Mouse (Mus musculus): ENCODE data around the gene B830017H08Rik. TPM values are rescaled to one million over a fixed set of nuclear protein-coding genes. Genes with fewer than 3 reads are reported as not detected.

B830017H08Rik gene
- total and polyA plus RNA-seq, 2 experiments from 2014 or later = 6.3 to 9.1 TPM

DNA sequence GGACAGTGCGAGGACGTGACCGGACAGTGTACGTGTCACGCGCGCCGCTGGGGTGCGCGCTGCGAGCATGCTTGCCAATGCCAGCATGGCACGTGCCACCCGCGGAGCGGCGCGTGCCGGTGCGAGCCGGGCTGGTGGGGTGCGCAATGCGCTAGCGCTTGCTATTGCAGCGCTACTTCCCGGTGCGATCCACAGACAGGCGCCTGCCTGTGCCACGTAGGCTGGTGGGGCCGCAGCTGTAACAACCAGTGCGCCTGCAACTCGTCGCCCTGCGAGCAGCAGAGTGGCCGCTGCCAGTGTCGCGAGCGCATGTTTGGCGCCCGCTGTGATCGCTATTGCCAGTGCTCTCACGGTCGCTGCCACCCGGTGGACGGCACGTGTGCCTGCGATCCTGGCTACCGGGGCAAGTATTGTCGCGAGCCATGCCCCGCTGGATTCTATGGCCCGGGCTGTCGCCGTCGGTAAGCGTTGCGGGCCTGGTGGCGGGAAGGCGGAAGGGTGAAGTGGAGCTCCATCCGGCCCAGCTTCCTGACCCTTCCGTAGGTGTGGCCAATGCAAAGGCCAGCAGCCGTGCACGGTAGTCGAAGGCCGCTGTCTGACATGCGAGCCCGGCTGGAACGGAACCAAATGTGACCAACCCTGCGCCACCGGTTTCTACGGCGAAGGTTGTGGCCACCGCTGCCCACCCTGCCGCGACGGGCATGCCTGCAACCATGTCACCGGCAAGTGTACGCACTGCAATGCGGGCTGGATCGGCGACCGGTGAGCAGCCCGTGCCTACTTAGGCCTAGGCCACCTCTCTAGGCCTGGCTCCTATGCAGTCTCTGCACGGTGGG, 29.9 kb upstream of the B830017H08Rik start:
- peak; percentile 38 for ATAC-seq

DNA sequence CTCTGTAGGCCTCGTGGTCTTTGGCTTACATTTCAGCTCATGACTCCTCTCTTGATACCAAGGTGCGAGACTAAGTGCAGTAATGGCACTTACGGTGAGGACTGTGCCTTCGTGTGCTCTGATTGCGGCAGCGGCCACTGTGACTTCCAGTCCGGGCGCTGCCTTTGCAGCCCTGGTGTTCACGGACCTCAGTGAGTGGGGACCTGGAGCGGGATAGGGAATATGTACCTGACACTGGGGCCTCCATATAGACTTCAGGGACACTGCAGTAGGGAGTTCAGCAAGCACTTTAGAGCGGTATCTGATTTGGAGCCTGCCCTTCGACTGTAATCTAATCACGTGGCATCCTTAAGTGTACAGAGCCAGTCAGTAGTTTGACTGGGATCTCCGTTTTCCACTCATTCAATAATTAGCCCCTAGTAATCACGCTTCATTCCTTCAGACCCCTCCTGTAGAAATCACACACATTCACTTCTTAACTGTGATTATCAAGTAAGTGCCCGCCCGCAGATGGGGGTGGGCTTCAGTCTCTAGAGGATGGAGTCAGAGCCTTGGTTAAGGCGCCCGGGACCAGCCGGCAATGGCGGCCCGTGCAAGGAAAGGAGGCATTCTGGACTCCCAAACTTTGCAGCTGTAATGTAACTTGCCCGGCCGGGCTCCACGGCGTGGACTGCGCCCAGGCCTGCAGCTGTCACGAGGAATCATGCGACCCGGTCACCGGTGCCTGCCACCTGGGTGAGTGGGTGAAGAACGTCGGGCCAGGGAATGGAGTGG, 29.1 kb upstream of the B830017H08Rik start:
- no peak for TF ChIP-seq CTCF (IDR thresholded peaks at IDR 0.05; ENCODE audit: low read depth)

More for the DNA sequence above, 29.9 kb upstream of the B830017H08Rik start:
- TF ChIP-seq CTCF (IDR thresholded peaks at IDR 0.05; ENCODE audit: low read depth) = peak; percentile 23
- H3K27ac ChIP-seq = no peak overlapping the region
- H3K9me3 ChIP-seq (ENCODE audit: low read length) = no peaks in the 10 kb centered on the region
- H3K27me3 ChIP-seq (ENCODE audit: insufficient read depth, low read length) = peaks cover 67% of the 10 kb centered on the region
- peak; percentile 63 for DNase-seq (ENCODE audit: low spot score)
- H3K4me2 ChIP-seq (ENCODE audit: low read depth, low read length) = peak overlapping the region; percentile 70
- H3K36me3 ChIP-seq (ENCODE audit: insufficient read depth, low read length) = no peaks in the 10 kb centered on the region
- 4% methylated on average over 82 of the region's 83 CpGs for WGBS
- peaks cover 31% of the 10 kb centered on the region for H3K4me1 ChIP-seq (ENCODE audit: insufficient read depth, low read length)
- H3K4me3 ChIP-seq (ENCODE audit: low read length) = peak overlapping the region; percentile 39
- peak overlapping the region; percentile 35 for H3K9ac ChIP-seq (replicated peaks; ENCODE audit: low read length)

DNA sequence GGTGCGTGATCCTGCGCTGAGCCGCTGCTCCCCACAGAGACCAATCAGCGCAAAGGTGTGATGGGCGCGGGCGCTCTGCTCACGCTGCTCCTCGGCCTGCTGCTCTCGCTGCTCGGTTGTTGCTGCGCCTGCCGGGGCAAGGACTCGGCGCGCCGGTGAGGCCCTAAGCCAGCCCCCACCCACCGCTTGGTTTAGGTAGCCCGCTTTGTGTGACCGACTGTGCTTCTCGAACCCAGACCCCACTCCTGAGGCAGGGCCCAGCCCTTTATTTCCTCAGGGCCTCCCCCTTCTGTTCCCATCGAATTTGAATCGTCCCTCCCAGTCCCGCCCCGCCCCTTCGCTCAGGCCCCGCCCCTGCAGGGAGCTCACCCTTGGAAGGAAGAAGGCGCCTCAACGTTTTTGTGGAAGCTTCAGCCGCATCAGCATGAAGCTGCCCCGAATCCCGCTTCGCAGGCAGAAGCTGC, 28.4 kb upstream of the B830017H08Rik start:
- H3K36me3 ChIP-seq (ENCODE audit: insufficient read depth, low read length) = no peaks in the 10 kb centered on the region
- WGBS = 4% methylated on average over 31 of the region's 33 CpGs
- no peak overlapping the region for H3K9ac ChIP-seq (replicated peaks; ENCODE audit: low read length)
- no peak for TF ChIP-seq CTCF (IDR thresholded peaks at IDR 0.05; ENCODE audit: low read depth)
- ATAC-seq (no peak), DNase-seq (ENCODE audit: low spot score) (no peak)
- H3K27ac ChIP-seq = no peak overlapping the region
- no peaks in the 10 kb centered on the region for H3K9me3 ChIP-seq (ENCODE audit: low read length)
- peaks cover 29% of the 10 kb centered on the region for H3K4me1 ChIP-seq (ENCODE audit: insufficient read depth, low read length)
- H3K4me2 ChIP-seq (ENCODE audit: low read depth, low read length) = peak overlapping the region; percentile 70
- H3K4me3 ChIP-seq (ENCODE audit: low read length) = peak overlapping the region; percentile 30
- peaks cover 57% of the 10 kb centered on the region for H3K27me3 ChIP-seq (ENCODE audit: insufficient read depth, low read length)

More for the DNA sequence above, 29.1 kb upstream of the B830017H08Rik start:
- 9% methylated on average over 33 of the region's 33 CpGs for WGBS
- H3K27me3 ChIP-seq (ENCODE audit: insufficient read depth, low read length) = peaks cover 63% of the 10 kb centered on the region
- peaks cover 26% of the 10 kb centered on the region for H3K4me1 ChIP-seq (ENCODE audit: insufficient read depth, low read length)
- H3K9me3 ChIP-seq (ENCODE audit: low read length) = no peaks in the 10 kb centered on the region
- ATAC-seq (no peak), DNase-seq (ENCODE audit: low spot score) (no peak)
- peak overlapping the region; percentile 70 for H3K4me2 ChIP-seq (ENCODE audit: low read depth, low read length)
- 0 out of 2 replicates have a peak overlapping the region, but pooled peaks have one; percentile 35 for H3K9ac ChIP-seq (replicated peaks; ENCODE audit: low read length)
- no peak overlapping the region for H3K27ac ChIP-seq
- H3K36me3 ChIP-seq (ENCODE audit: insufficient read depth, low read length) = no peaks in the 10 kb centered on the region
- peak overlapping the region; percentile 39 for H3K4me3 ChIP-seq (ENCODE audit: low read length)

DNA sequence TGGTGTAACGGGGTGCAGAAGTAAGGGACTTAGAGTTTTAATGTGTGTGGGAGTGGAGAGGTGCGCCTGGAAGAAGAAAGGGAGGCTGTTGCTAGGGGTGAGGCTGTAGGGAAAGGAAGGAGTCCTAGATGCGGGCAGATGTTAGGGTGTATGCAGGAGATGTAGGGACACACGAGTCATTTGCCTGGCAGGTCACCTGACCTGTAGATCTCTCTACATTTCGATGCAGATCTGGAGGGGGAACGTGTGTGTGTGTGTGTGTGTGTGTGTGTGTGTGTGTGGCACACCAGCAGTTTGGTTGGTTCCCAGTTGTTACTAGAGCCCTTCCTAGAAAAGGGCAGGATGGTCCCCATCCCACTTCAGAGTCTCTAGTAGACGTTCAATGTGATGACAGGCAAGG, 27.9 kb upstream of the B830017H08Rik start:
- no peak for DNase-seq (ENCODE audit: low spot score)
- H3K27me3 ChIP-seq (ENCODE audit: insufficient read depth, low read length) = peaks cover 52% of the 10 kb centered on the region
- peaks cover 31% of the 10 kb centered on the region for H3K4me1 ChIP-seq (ENCODE audit: insufficient read depth, low read length)
- 20% methylated on average over 7 of the region's 7 CpGs for WGBS
- H3K4me2 ChIP-seq (ENCODE audit: low read depth, low read length) = peak overlapping the region; percentile 70
- peak overlapping the region; percentile 30; the same call in 1 of the 2 replicates for H3K4me3 ChIP-seq (ENCODE audit: low read length)
- ATAC-seq = no peak
- H3K36me3 ChIP-seq (ENCODE audit: insufficient read depth, low read length) = no peaks in the 10 kb centered on the region
- no peak overlapping the region for H3K27ac ChIP-seq
- H3K9ac ChIP-seq (replicated peaks; ENCODE audit: low read length) = no peak overlapping the region
- H3K9me3 ChIP-seq (ENCODE audit: low read length) = no peaks in the 10 kb centered on the region
- no peak for TF ChIP-seq CTCF (IDR thresholded peaks at IDR 0.05; ENCODE audit: low read depth)

DNA sequence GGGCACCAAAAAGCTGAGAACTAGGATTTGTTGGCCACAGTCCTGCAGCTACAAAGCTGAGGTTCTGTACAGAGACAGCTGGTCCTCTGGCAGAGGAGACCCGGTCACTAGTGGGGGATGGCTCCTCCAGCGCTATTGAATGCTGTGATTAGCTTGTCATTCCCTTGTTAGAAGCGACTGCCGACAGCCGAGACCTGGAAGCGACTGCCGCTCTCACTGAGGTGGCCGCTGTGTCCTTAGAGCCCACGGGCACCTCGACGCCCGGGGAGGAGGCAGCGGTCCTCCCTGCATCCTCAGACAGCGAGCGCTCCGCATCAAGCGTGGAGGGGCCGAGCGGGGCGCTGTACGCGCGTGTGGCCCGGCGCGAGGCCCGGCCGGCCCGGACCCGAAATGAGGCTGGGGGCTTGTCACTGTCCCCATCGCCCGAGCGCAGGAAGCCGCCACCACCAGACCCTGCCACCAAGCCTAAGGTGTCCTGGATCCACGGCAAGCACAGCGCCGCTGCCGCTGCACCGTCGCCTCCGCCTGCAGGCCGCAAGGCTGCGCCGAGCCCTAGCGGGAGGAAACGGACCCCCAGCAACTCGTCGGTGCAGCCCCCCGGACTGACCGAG, 26.2 kb upstream of the B830017H08Rik start:
- peak overlapping the region; percentile 63 for H3K4me3 ChIP-seq (ENCODE audit: low read length)
- H3K36me3 ChIP-seq (ENCODE audit: insufficient read depth, low read length) = no peaks in the 10 kb centered on the region
- peak; percentile 2; the same call in 1 of the 2 replicates for ATAC-seq
- 2% methylated on average over 49 of the region's 50 CpGs for WGBS
- peak; percentile 37 for DNase-seq (ENCODE audit: low spot score)
- peaks cover 31% of the 10 kb centered on the region for H3K4me1 ChIP-seq (ENCODE audit: insufficient read depth, low read length)
- H3K4me2 ChIP-seq (ENCODE audit: low read depth, low read length) = peak overlapping the region; percentile 91
- H3K9ac ChIP-seq (replicated peaks; ENCODE audit: low read length) = peak overlapping the region; percentile 78
- H3K27ac ChIP-seq = peak overlapping the region; percentile 86
- no peaks in the 10 kb centered on the region for H3K9me3 ChIP-seq (ENCODE audit: low read length)
- peaks cover 40% of the 10 kb centered on the region for H3K27me3 ChIP-seq (ENCODE audit: insufficient read depth, low read length)
- TF ChIP-seq CTCF (IDR thresholded peaks at IDR 0.05; ENCODE audit: low read depth) = no peak

All from hindbrain, postnatal 0 days (tissue).